Mouse (Mus musculus): ENCODE results near the gene Sat2. TPM values are rescaled to one million over a fixed set of nuclear protein-coding genes. Genes with fewer than 3 reads are reported as not detected.

Gene Sat2
- polyA plus RNA-seq, 1 experiment: 26.3 TPM

DNA sequence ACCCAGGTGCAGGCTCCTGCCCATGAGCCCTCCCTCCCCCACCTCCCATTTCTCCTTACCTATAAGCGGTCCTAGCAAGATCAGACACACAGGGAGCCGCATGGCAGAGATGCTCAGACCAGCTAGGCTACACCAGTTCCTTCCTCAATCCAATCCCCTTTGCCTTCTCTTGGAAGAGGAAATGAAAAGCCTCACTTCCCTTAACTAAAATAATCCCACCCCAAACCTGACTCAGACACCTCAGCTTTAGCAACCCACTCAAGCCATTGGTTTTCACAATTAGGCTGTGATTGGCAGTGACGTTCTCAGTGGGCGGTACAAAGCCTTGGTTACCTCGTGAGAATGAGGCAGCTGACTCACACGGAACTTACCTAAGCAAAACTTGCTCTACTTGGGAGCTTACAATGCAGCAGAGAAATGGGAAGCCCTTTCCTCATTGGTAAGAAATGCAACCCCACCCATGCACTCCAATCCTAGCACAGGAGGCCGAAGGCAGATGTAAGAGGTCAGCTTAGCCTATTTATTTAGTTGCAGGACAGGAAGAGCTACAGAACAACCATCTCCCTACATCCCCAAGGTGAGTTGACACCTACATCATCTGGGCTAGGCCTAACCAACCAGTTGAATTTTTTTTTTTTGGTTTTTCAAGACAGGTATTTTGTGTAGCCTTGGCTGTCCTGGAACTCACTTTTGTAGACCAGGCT is 44.3 kb downstream of the Sat2 start, which contains the start of gene Cd68:
Gene Cd68 (minus strand): TSS at position 193 of the 704 bp plus-strand sequence.
- DNase-seq (ENCODE audit: extremely low spot score in 1 of 2, low spot score in 1 of 2): peak; percentile 75 to 86

GRCm38 (mm10) chr11:69666665-69667005 is 44.8 kb downstream of the Sat2 start:
- DNase-seq (ENCODE audit: extremely low spot score in 1 of 2, low spot score in 1 of 2): no peak

DNA sequence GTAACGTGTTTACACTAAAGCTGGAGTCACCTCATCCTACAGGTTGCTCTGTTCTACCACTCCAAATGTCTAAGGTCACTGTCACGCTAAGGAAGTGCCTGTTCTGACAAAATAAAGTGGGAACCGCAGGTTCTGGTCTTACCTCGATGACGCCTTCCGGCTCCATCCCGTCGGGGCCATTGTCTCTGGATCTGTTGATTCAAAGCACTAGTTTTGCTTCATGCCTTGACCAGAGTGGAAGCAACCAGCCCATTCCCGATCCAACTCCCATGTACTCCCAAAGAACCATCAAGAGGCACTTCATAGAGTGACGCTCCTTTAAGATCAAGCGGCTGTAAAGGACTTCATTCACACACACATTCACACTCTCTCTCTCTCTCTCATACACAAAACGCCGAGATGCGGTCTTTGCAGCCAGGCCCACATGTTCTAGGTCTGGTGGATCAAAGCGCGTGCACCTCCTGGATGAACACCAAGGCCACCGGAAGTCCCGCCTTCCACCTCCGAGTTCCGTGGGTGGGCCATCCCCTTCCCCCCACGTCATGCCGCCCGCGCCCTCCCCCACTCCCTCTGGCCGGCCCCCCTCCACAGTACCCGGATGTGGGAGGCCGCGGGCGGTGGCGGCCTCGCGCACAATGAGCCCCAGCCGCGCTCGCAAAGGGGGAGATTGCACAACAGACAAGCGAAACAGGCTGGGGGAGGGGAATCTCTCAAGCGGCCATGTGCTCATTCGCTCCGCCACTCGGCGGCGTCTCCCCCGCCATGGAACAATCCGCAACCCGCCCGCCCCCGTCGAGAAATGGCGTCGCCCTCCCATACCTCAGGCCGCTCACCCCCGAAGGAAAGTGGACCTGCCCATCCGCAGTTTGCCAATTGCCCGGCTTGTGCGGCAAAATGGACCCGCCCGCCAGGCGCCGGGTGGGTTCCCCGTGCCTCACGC is 49.2 kb downstream of the Sat2 start:
- peak; percentile 86 to 93 for DNase-seq (ENCODE audit: extremely low spot score in 1 of 2, low spot score in 1 of 2)

GRCm38 (mm10) chr11:69671726-69672124 is 49.9 kb downstream of the Sat2 start:
- no peak for DNase-seq (ENCODE audit: extremely low spot score in 1 of 2, low spot score in 1 of 2)

- peak; percentile 100 for DNase-seq (ENCODE audit: extremely low spot score in 1 of 2, low spot score in 1 of 2)
These were observed 50.4 kb downstream of the Sat2 start, which contains the start of gene Eif4a1 for GRCm38 (mm10) chr11:69672211-69672706. Gene Eif4a1 (minus strand): TSS chr11:69672423.

Other genes with a start within 250 kb of the Sat2 start
- 179 and 182 TPM in 2 replicates for gene Naa38, start 226.5 kb upstream of the Sat2 start, polyA plus RNA-seq (2012; rRNA removed)
- gene Cyb5d1, start 226.4 kb upstream of the Sat2 start, polyA plus RNA-seq (2012; rRNA removed): 34.2 and 35.7 TPM in 2 replicates
- gene Tmem88, start 223.8 kb upstream of the Sat2 start, polyA plus RNA-seq (2012; rRNA removed): 4.1 and 4.6 TPM in 2 replicates
- 12.3 and 12.7 TPM in 2 replicates for gene Kdm6b, start 208.3 kb upstream of the Sat2 start, polyA plus RNA-seq (2012; rRNA removed)
- gene Dnah2, start 72.9 kb upstream of the Sat2 start, polyA plus RNA-seq (2012; rRNA removed): 2.7 and 4.6 TPM in 2 replicates
- gene Efnb3, start 61.8 kb upstream of the Sat2 start, polyA plus RNA-seq (2012; rRNA removed): 78.4 and 80.4 TPM in 2 replicates
- 12.2 and 12.9 TPM in 2 replicates for gene Wrap53, start 41.8 kb upstream of the Sat2 start, polyA plus RNA-seq (2012; rRNA removed)
- gene Trp53, start 41.7 kb upstream of the Sat2 start, polyA plus RNA-seq (2012; rRNA removed): 36.7 and 38.4 TPM in 2 replicates
- 324 and 357 TPM in 2 replicates for gene Atp1b2, start 16.1 kb upstream of the Sat2 start, polyA plus RNA-seq (2012; rRNA removed)
- 0.11 and 0.16 TPM in 2 replicates for gene Shbg, start 4.1 kb upstream of the Sat2 start, polyA plus RNA-seq (2012; rRNA removed)
- 136 and 154 TPM in 2 replicates for gene Fxr2, start 11.0 kb downstream of the Sat2 start, polyA plus RNA-seq (2012; rRNA removed)
- 0.34 TPM in 1 of 2 replicates, not detected in the other for gene Sox15, start 33.3 kb downstream of the Sat2 start, polyA plus RNA-seq (2012; rRNA removed)
- gene Mpdu1, start 40.6 kb downstream of the Sat2 start, polyA plus RNA-seq (2012; rRNA removed): 104 and 113 TPM in 2 replicates
- 13.7 TPM in 2 replicates for gene Cd68, start 44.1 kb downstream of the Sat2 start, polyA plus RNA-seq (2012; rRNA removed)
- 365 and 370 TPM in 2 replicates for gene Eif4a1, start 50.4 kb downstream of the Sat2 start, polyA plus RNA-seq (2012; rRNA removed)
- gene Senp3, start 60.1 kb downstream of the Sat2 start, polyA plus RNA-seq (2012; rRNA removed): 138 and 154 TPM in 2 replicates
- 5.3 and 5.4 TPM in 2 replicates for gene Tnfsf13, start 63.8 kb downstream of the Sat2 start, polyA plus RNA-seq (2012; rRNA removed)
- 17.1 and 20.6 TPM in 2 replicates for gene Tnfsf12, start 73.8 kb downstream of the Sat2 start, polyA plus RNA-seq (2012; rRNA removed)
- 2.9 and 4.9 TPM in 2 replicates for gene Tnfsfm13, start 74.1 kb downstream of the Sat2 start, polyA plus RNA-seq (2012; rRNA removed)
- gene Polr2a, start 136.6 kb downstream of the Sat2 start, polyA plus RNA-seq (2012; rRNA removed): 30.9 and 32.6 TPM in 2 replicates
- gene Slc35g3, start 139.9 kb downstream of the Sat2 start, polyA plus RNA-seq (2012; rRNA removed): not detected in 2 replicates
- gene Zbtb4, start 143.9 kb downstream of the Sat2 start, polyA plus RNA-seq (2012; rRNA removed): 45.7 and 51.4 TPM in 2 replicates
- gene Chrnb1, start 173.9 kb downstream of the Sat2 start, polyA plus RNA-seq (2012; rRNA removed): 1.4 and 1.9 TPM in 2 replicates
- 18.4 and 22.0 TPM in 2 replicates for gene Fgf11, start 179.8 kb downstream of the Sat2 start, polyA plus RNA-seq (2012; rRNA removed)
- 0.48 and 0.62 TPM in 2 replicates for gene Tmem102, start 183.6 kb downstream of the Sat2 start, polyA plus RNA-seq (2012; rRNA removed)
- not detected in 2 replicates for gene Gm39566, start 193.3 kb downstream of the Sat2 start, polyA plus RNA-seq (2012; rRNA removed)
- not detected in 2 replicates for gene Spem2, start 196.4 kb downstream of the Sat2 start, polyA plus RNA-seq (2012; rRNA removed)
- gene Spem1, start 200.2 kb downstream of the Sat2 start, polyA plus RNA-seq (2012; rRNA removed): 0.42 and 0.58 TPM in 2 replicates
- gene Nlgn2, start 215.8 kb downstream of the Sat2 start, polyA plus RNA-seq (2012; rRNA removed): 116 and 125 TPM in 2 replicates
- gene Tmem256, start 216.5 kb downstream of the Sat2 start, polyA plus RNA-seq (2012; rRNA removed): 183 and 212 TPM in 2 replicates
- 33.6 and 37.6 TPM in 2 replicates for gene Plscr3, start 224.4 kb downstream of the Sat2 start, polyA plus RNA-seq (2012; rRNA removed)
- 0.14 and 0.17 TPM in 2 replicates for gene Tnk1, start 236.7 kb downstream of the Sat2 start, polyA plus RNA-seq (2012; rRNA removed)